Comparison of ENCODE assay signal across 16 mouse cellular contexts in genomic region chr2:58485683-58486082, GRCm38 (mm10). TPM values are rescaled to one million over a fixed set of nuclear protein-coding genes. Genes with fewer than 3 reads are reported as not detected.
DNase-seq lines count a peak whose midpoint lies in the region; ATAC-seq and TF ChIP-seq lines count a peak whose summit lies in the region.
"Had no signal": no experiment of that assay in that cellular context is flagged by ENCODE, and none has a peak within 500 bp of the region (broad histone marks: within the 10 kb centered on the region; RNA-seq: fewer than 3 reads in every experiment).

No protein-coding gene starts in this region.

- H3K4me2 ChIP-seq in forebrain, embryonic 14.5 days (ENCODE audit: low read length), result no peak overlapping the region
- no peak overlapping the region for H3K4me2 ChIP-seq in forebrain, embryonic 15.5 days (replicated peaks)
- no peak overlapping the region for H3K4me2 ChIP-seq in lung, postnatal 0 days (replicated peaks; ENCODE audit: low read depth, low read length)
- no peak overlapping the region for H3K4me2 ChIP-seq in stomach, postnatal 0 days (replicated peaks; ENCODE audit: low read depth)
- H3K4me2 ChIP-seq: liver, embryonic 15.5 days; neural tube, embryonic 12.5 days had no signal

- H3K27ac ChIP-seq in forebrain, embryonic 14.5 days (ENCODE audit: low read depth, low read length), result no peak overlapping the region
- H3K27ac ChIP-seq in forebrain, embryonic 15.5 days (replicated peaks), result no peak overlapping the region
- peak overlapping the region; percentile 65 for H3K27ac ChIP-seq in lung, postnatal 0 days (ENCODE audit: low read length)
- H3K27ac ChIP-seq in embryonic fibroblast, embryonic 13.5 days (ENCODE audit: insufficient read depth, low read length), result peak overlapping the region; percentile 55
- peak overlapping the region; percentile 81 for H3K27ac ChIP-seq in stomach, postnatal 0 days (replicated peaks)
- H3K27ac ChIP-seq: liver, embryonic 15.5 days; neural tube, embryonic 12.5 days had no signal

- peaks cover 25% of the 10 kb centered on the region for H3K4me1 ChIP-seq in forebrain, embryonic 14.5 days (ENCODE audit: control insufficient read depth, insufficient read depth, low read length)
- peaks cover 34% of the 10 kb centered on the region for H3K4me1 ChIP-seq in forebrain, embryonic 15.5 days
- peaks cover 11% of the 10 kb centered on the region; the same call in 1 of the 2 replicates for H3K4me1 ChIP-seq in lung, postnatal 0 days (ENCODE audit: insufficient read depth, low read depth, low read length)
- H3K4me1 ChIP-seq in lung, adult 2 months (ENCODE audit: control insufficient read depth, insufficient read depth, low read length), result peaks cover 23% of the 10 kb centered on the region
- peaks cover 21% of the 10 kb centered on the region for H3K4me1 ChIP-seq in embryonic fibroblast, embryonic 13.5 days (ENCODE audit: control insufficient read depth, insufficient read depth, low read length)
- peaks cover 17% of the 10 kb centered on the region for H3K4me1 ChIP-seq in stomach, postnatal 0 days (replicated peaks; ENCODE audit: control insufficient read depth, insufficient read depth)
- H3K4me1 ChIP-seq: neural tube, embryonic 12.5 days had no signal

- WGBS in forebrain, embryonic 14.5 days, result 68% methylated on average over 3 of the region's 3 CpGs
- 68% methylated on average over 3 of the region's 3 CpGs for WGBS in forebrain, embryonic 15.5 days
- WGBS in lung, postnatal 0 days, result 71% methylated on average over 3 of the region's 3 CpGs
- WGBS in lung, adult 2 months, result 66% methylated on average over 3 of the region's 3 CpGs
- 63% methylated on average over 3 of the region's 3 CpGs for WGBS in stomach, postnatal 0 days

- DNase-seq in forebrain, embryonic 14.5 days (ENCODE audit: low spot score), result peak; percentile 17
- DNase-seq in lung, postnatal 0 days (ENCODE audit: low spot score), result peak; percentile 69
- no peak for DNase-seq in lung, adult 2 months
- DNase-seq in stomach, postnatal 0 days (ENCODE audit: low spot score), result no peak
- DNase-seq in cerebellum, adult 18-20 months, result no peak
- DNase-seq: adrenal gland, adult 8-10 months; kidney, adult 9 months; right cerebral cortex, postnatal 25 days; thymus, postnatal 14 days had no signal

- no peak for ATAC-seq in forebrain, embryonic 14.5 days
- no peak for ATAC-seq in forebrain, embryonic 15.5 days (replicated peaks)
- peak; percentile 68 for ATAC-seq in lung, postnatal 0 days
- no peak for ATAC-seq in stomach, postnatal 0 days (ENCODE audit: low FRiP score, low TSS enrichment)
- ATAC-seq: inflammation-experienced regulatory T-cells, adult 6 months had no signal

- no peak overlapping the region for H3K9ac ChIP-seq in forebrain, embryonic 14.5 days (ENCODE audit: low read length)
- H3K9ac ChIP-seq in forebrain, embryonic 15.5 days (replicated peaks), result no peak overlapping the region
- no peak overlapping the region for H3K9ac ChIP-seq in lung, postnatal 0 days (replicated peaks; ENCODE audit: low read depth)
- H3K9ac ChIP-seq in stomach, postnatal 0 days (ENCODE audit: low read length), result no peak overlapping the region
- H3K9ac ChIP-seq: liver, embryonic 15.5 days; neural tube, embryonic 12.5 days had no signal

- TF ChIP-seq POLR2A in lung, adult 2 months (IDR thresholded peaks at IDR 0.05; ENCODE audit: borderline replicate concordance, extremely low read depth, low read depth, low read length), result no peak
- no peak for TF ChIP-seq POLR2A in embryonic fibroblast, embryonic 13.5 days (IDR thresholded peaks at IDR 0.05; ENCODE audit: low read depth, low read length)

- no peak for TF ChIP-seq EP300 in lung, postnatal 0 days (IDR thresholded peaks at IDR 0.05)
- TF ChIP-seq EP300 in stomach, postnatal 0 days (optimal IDR thresholded peaks at IDR 0.05), result no peak

- no peaks in the 10 kb centered on the region for H3K9me3 ChIP-seq in forebrain, embryonic 14.5 days (replicated peaks; ENCODE audit: control insufficient read depth, low read length)
- H3K9me3 ChIP-seq in forebrain, embryonic 15.5 days, result no peaks in the 10 kb centered on the region
- H3K9me3 ChIP-seq in lung, postnatal 0 days (ENCODE audit: low read length), result no peaks in the 10 kb centered on the region
- H3K9me3 ChIP-seq in stomach, postnatal 0 days (ENCODE audit: control insufficient read depth, low read length), result no peaks in the 10 kb centered on the region
- H3K9me3 ChIP-seq: liver, embryonic 15.5 days; neural tube, embryonic 12.5 days had no signal

- no peaks in the 10 kb centered on the region for H3K36me3 ChIP-seq in forebrain, embryonic 14.5 days (ENCODE audit: control insufficient read depth, insufficient read depth, low read length)
- H3K36me3 ChIP-seq in forebrain, embryonic 15.5 days, result no peaks in the 10 kb centered on the region
- no peaks in the 10 kb centered on the region for H3K36me3 ChIP-seq in lung, postnatal 0 days (ENCODE audit: insufficient read depth, low read length)
- H3K36me3 ChIP-seq in stomach, postnatal 0 days (ENCODE audit: control insufficient read depth, insufficient read depth, low read length), result no peaks in the 10 kb centered on the region
- H3K36me3 ChIP-seq: liver, embryonic 15.5 days; neural tube, embryonic 12.5 days had no signal

- H3K4me3 ChIP-seq in forebrain, embryonic 14.5 days (ENCODE audit: low read depth, low read length), result no peak overlapping the region
- no peak overlapping the region for H3K4me3 ChIP-seq in forebrain, embryonic 15.5 days
- no peak overlapping the region for H3K4me3 ChIP-seq in lung, postnatal 0 days (ENCODE audit: low read depth, low read length)
- H3K4me3 ChIP-seq in lung, adult 2 months (replicated peaks; ENCODE audit: extremely low read depth, low read depth, low read length), result no peak overlapping the region
- no peak overlapping the region for H3K4me3 ChIP-seq in embryonic fibroblast, embryonic 13.5 days (ENCODE audit: insufficient read depth, low read length)
- H3K4me3 ChIP-seq in stomach, postnatal 0 days (ENCODE audit: low read depth, low read length), result no peak overlapping the region
- H3K4me3 ChIP-seq: liver, embryonic 15.5 days; neural tube, embryonic 12.5 days had no signal

- TF ChIP-seq CTCF in lung, postnatal 0 days (IDR thresholded peaks at IDR 0.05), result no peak
- no peak for TF ChIP-seq CTCF in lung, adult 2 months (IDR thresholded peaks at IDR 0.05; ENCODE audit: insufficient read depth, low read length)
- TF ChIP-seq CTCF in embryonic fibroblast, embryonic 13.5 days (IDR thresholded peaks at IDR 0.05; ENCODE audit: borderline replicate concordance, insufficient read depth, low read length), result no peak
- no peak for TF ChIP-seq CTCF in stomach, postnatal 0 days (IDR thresholded peaks at IDR 0.05; ENCODE audit: low read depth)

- no peaks in the 10 kb centered on the region for H3K27me3 ChIP-seq in forebrain, embryonic 14.5 days (replicated peaks; ENCODE audit: control insufficient read depth, insufficient read depth, low read length)
- no peaks in the 10 kb centered on the region for H3K27me3 ChIP-seq in forebrain, embryonic 15.5 days
- H3K27me3 ChIP-seq in lung, postnatal 0 days (replicated peaks; ENCODE audit: insufficient read depth, low read length), result no peaks in the 10 kb centered on the region
- H3K27me3 ChIP-seq in stomach, postnatal 0 days (ENCODE audit: control insufficient read depth, insufficient read depth, low read length), result no peaks in the 10 kb centered on the region
- H3K27me3 ChIP-seq: liver, embryonic 15.5 days; neural tube, embryonic 12.5 days had no signal

RNA-seq across cellular contexts. Expression of gene Gm17409, which starts 15.8 kb away (rescaled TPM):
- not detected in 2 replicates for polyA plus RNA-seq in forebrain, embryonic 14.5 days (2014; fragmentation: Nextera tagmentation; extraction: Ambion mirVana)
- polyA plus RNA-seq in forebrain, embryonic 15.5 days (2015; fragmentation: Nextera tagmentation; extraction: Ambion mirVana), result 0.19 TPM in 1 of 2 replicates, not detected in the other
- not detected in 2 replicates for polyA plus RNA-seq in lung, postnatal 0 days (2015; fragmentation: Nextera tagmentation; extraction: Ambion mirVana)
- polyA plus RNA-seq in lung, adult 2 months (2012; rRNA removed), result not detected in 2 replicates
- polyA plus RNA-seq in embryonic fibroblast, embryonic 13.5 days (2011; ENCODE audit: insufficient read length, low read depth, missing spikeins), result not detected in 2 replicates
- polyA plus RNA-seq in stomach, postnatal 0 days (2015; fragmentation: Nextera tagmentation; extraction: Ambion mirVana), result not detected in 2 replicates
- polyA plus RNA-seq: inflammation-experienced regulatory T-cells, adult 6 months; large intestine, adult 2 months; liver, embryonic 15.5 days; midbrain, embryonic 14.5 days; neural tube, embryonic 12.5 days had no signal

Comparison
In these comparisons a context has a peak if more than half of its experiments do, and no peak if none do; other contexts are left out.
1. DNase-seq: peak in forebrain, embryonic 14.5 days (single experiment) and lung, postnatal 0 days (single experiment); none in lung, adult 2 months (single experiment), stomach, postnatal 0 days (single experiment) and cerebellum, adult 18-20 months (0 of 2).
2. H3K27ac ChIP-seq: peak in lung, postnatal 0 days (single experiment), embryonic fibroblast, embryonic 13.5 days (single experiment) and stomach, postnatal 0 days (single experiment); none in forebrain, embryonic 14.5 days (single experiment) and forebrain, embryonic 15.5 days (single experiment).